Mouse (Mus musculus): ENCODE measurements around the gene AC131692.1. TPM values are rescaled to one million over a fixed set of nuclear protein-coding genes. Genes with fewer than 3 reads are reported as not detected.

Gene AC131692.1
- polyA plus RNA-seq (2015; fragmentation: Nextera tagmentation; extraction: Ambion mirVana) = 0.30 and 0.32 TPM in 2 replicates

- peaks cover 93% of the 10 kb centered on the region for H3K36me3 ChIP-seq
- no peak within 1 kb of the TSS for H3K27ac ChIP-seq
- no peak within 1 kb of the TSS for H3K4me2 ChIP-seq
- H3K9me3 ChIP-seq (replicated peaks) = no peaks in the 10 kb centered on the region
- WGBS (ENCODE audit: insufficient replicate concordance) = 86% methylated on average over 7 of the region's 7 CpGs
- no peaks in the 10 kb centered on the region for H3K27me3 ChIP-seq
- H3K4me3 ChIP-seq (replicated peaks) = no peak within 1 kb of the TSS
- no peak for DNase-seq
- H3K9ac ChIP-seq = no peak within 1 kb of the TSS
- ATAC-seq (ENCODE audit: low read depth) = no peak
- no peaks in the 10 kb centered on the region; the same call in 1 of the 2 replicates for H3K4me1 ChIP-seq (replicated peaks)
These were observed at the start of gene AC131692.1 for GRCm38 (mm10) chr19:6094119-6094518. Gene AC131692.1, plus strand, starts transcription at chr19:6094419.

DNA sequence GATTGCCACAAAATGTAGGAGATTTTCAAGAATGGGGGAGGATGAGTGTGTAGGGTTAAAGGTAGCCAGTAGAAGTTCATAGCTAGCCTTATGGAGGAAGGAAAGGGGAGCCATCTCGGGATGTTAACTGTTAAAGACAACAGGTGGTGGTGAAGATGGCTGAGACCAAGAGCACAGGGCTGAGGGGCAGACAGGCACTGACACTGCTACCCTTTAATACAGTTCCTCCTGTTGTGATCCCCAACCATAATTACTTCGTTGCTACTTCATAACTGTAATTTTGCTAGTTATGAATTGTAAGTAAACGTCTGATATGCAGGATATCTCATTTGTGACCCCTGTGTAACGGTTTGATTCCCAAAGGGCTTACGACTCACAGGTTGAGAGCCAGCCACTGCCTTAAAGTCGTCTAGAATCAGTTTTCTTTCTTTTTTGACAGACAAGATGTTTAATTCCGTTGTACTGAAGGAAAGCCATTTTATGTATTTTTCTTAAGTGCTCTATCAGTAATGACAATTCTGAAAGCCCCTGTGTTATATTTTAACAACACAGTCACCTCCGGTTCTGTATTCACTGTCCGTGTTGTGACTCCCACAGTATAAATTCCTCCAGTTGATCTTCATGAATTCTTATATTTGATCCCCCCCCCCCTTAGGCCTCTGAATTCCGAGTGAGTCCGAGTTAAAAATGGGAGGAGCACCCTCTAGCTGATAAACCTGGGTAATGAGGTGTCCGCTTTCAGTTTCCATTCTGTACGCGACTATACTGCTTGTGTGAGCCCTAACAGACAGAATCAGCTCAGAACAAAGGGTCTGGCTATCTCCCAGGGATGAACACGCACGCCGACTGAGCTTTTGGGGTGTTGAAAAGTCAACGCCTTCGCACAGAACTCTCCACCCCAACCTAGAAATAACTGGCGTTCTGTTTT lies 48.6 kb upstream of the AC131692.1 start:
- H3K4me2 ChIP-seq = peak overlapping the region; percentile 97
- H3K9me3 ChIP-seq (replicated peaks) = no peaks in the 10 kb centered on the region
- H3K4me3 ChIP-seq (replicated peaks) = peak overlapping the region; percentile 89
- H3K27me3 ChIP-seq = no peaks in the 10 kb centered on the region
- H3K27ac ChIP-seq = peak overlapping the region; percentile 96
- H3K4me1 ChIP-seq (replicated peaks) = peaks cover 38% of the 10 kb centered on the region
- ATAC-seq (ENCODE audit: low read depth) = peak; percentile 52
- WGBS (ENCODE audit: insufficient replicate concordance) = 11% methylated on average over 20 of the region's 20 CpGs
- H3K36me3 ChIP-seq = peaks cover 28% of the 10 kb centered on the region
- DNase-seq = no peak
- peak overlapping the region; percentile 93 for H3K9ac ChIP-seq

DNA sequence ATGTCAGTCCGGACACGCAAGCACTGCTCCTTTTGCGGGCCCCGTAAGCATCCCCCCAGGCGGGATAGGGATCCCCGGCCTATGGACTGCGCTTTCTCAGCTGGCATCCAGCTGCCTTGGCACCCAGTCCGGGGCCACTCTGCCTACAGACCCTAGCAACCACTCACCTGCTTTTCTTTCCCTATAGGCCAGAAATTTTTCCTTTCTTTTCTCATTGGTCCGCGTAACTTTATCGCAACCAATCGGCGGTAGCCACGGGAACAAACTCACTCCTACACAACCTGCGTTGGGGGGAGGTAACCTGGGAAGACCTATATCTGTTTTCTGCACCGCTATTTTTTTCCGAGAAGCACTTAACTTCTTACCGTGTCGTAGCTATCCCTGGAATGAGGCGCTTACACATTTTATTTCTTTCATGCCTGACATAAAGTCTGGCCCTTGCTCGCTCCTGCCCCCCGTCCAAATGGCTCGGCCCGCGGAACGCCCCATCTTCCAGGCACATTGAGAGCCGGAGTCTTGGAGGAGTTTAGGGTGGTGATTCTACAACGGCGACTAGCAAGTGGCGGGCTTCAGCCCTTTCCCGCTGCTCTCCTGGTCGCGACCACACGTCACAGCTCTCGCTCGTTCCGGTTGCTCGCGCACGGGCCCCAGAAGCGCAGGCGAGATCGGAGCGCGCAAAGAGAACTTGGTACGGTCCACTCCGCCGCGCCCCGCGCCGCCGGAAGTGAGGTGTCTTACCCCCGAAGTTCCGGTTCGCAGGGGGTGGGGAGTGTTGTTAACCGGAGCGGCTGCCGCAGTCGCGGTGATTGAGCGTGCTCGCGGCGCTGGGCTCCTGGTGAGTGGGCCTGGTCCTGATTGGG lies 47.7 kb upstream of the AC131692.1 start, which contains the start of gene Syvn1:
Syvn1 (plus strand) TSS at position 283 of the 860 bp plus-strand sequence.
- WGBS (ENCODE audit: insufficient replicate concordance) = under 1% methylated on average over 65 of the region's 65 CpGs
- H3K9ac ChIP-seq = peak within 1 kb of the TSS; percentile 93

GRCm38 (mm10) chr19:6047154-6047898 lies 46.9 kb upstream of the AC131692.1 start:
- DNase-seq = no peak
- Histone ChIP-seq H3K27me3 (no peaks in the 10 kb centered on the region), H3K9me3 (replicated peaks) (no peaks in the 10 kb centered on the region), H3K4me1 (replicated peaks) (peaks cover 38% of the 10 kb centered on the region), H3K4me3 (replicated peaks) (peak overlapping the region; percentile 89), H3K27ac (peak overlapping the region; percentile 96), H3K4me2 (peak overlapping the region; percentile 97), H3K9ac (peak overlapping the region; percentile 93), H3K36me3 (peaks cover 45% of the 10 kb centered on the region)
- peak; percentile 22 for ATAC-seq (ENCODE audit: low read depth)
- 1% methylated on average over 44 of the region's 44 CpGs for WGBS (ENCODE audit: insufficient replicate concordance)

More for the DNA sequence above, 47.7 kb upstream of the AC131692.1 start, which contains the start of gene Syvn1:
- no peaks in the 10 kb centered on the region for H3K27me3 ChIP-seq
- H3K9me3 ChIP-seq (replicated peaks) = no peaks in the 10 kb centered on the region
- peaks cover 37% of the 10 kb centered on the region for H3K36me3 ChIP-seq
- DNase-seq (peak; percentile 90), ATAC-seq (ENCODE audit: low read depth) (peak; percentile 87)
- H3K27ac ChIP-seq = peak within 1 kb of the TSS; percentile 96
- peaks cover 38% of the 10 kb centered on the region for H3K4me1 ChIP-seq (replicated peaks)
- H3K4me3 ChIP-seq (replicated peaks) = peak within 1 kb of the TSS; percentile 89
- peak within 1 kb of the TSS; percentile 97 for H3K4me2 ChIP-seq

DNA sequence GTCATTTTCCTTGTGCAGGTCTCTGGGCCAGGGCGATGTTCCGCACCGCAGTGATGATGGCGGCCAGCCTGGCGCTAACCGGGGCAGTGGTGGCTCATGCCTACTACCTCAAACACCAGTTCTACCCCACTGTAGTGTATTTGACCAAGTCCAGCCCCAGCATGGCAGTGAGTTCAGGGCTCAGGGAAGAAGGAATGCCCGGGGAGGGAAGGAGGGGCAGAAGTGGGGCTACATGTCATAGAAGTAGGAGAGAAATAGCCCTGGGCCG lies 46.4 kb upstream of the AC131692.1 start:
- WGBS (ENCODE audit: insufficient replicate concordance) = 75% methylated on average over 8 of the region's 8 CpGs
- no peaks in the 10 kb centered on the region for H3K9me3 ChIP-seq (replicated peaks)
- DNase-seq (no peak), ATAC-seq (ENCODE audit: low read depth) (no peak)
- H3K36me3 ChIP-seq = peaks cover 51% of the 10 kb centered on the region
- peak overlapping the region; percentile 93 for H3K9ac ChIP-seq
- H3K4me2 ChIP-seq = peak overlapping the region; percentile 97
- peak overlapping the region; percentile 96 for H3K27ac ChIP-seq
- H3K27me3 ChIP-seq = no peaks in the 10 kb centered on the region
- peaks cover 40% of the 10 kb centered on the region for H3K4me1 ChIP-seq (replicated peaks)
- H3K4me3 ChIP-seq (replicated peaks) = peak overlapping the region; percentile 89

- DNase-seq = no peak
These were observed 45.4 kb upstream of the AC131692.1 start for GRCm38 (mm10) chr19:6048681-6049410.

GRCm38 (mm10) chr19:6052516-6052915 lies 41.7 kb upstream of the AC131692.1 start:
- DNase-seq = no peak

More at GRCm38 (mm10) chr19:6048681-6049410, 45.4 kb upstream of the AC131692.1 start:
- peak overlapping the region; percentile 96 for H3K27ac ChIP-seq
- no peak for ATAC-seq (ENCODE audit: low read depth)
- 47% methylated on average over 11 of the region's 11 CpGs for WGBS (ENCODE audit: insufficient replicate concordance)
- peaks cover 61% of the 10 kb centered on the region for H3K36me3 ChIP-seq
- peak overlapping the region; percentile 97 for H3K4me2 ChIP-seq
- peak overlapping the region; percentile 89 for H3K4me3 ChIP-seq (replicated peaks)
- peak overlapping the region; percentile 93 for H3K9ac ChIP-seq
- H3K27me3 ChIP-seq = no peaks in the 10 kb centered on the region
- peaks cover 50% of the 10 kb centered on the region for H3K4me1 ChIP-seq (replicated peaks)
- no peaks in the 10 kb centered on the region for H3K9me3 ChIP-seq (replicated peaks)

DNA sequence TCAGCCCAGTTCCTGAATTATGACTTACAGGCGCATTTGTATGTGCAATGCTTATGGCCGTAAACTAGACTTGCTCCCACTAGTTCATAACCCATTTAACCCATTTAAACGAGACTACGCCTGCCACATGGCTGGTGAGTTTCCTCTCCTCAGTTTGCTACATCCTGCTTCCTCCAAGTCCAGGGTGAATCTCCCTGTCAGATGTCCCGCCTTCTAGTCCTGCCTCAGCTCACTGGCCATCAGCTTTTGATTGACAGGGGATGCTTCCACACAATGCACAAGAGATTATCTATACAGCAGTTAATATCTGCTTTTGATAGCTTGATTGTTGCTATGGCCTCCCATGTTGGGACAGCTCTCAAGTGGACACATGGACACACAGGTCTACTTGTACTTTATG lies 39.9 kb upstream of the AC131692.1 start:
- ATAC-seq (ENCODE audit: low read depth) = no peak
- WGBS (ENCODE audit: insufficient replicate concordance) = 78% methylated on average over 5 of the region's 5 CpGs

More at GRCm38 (mm10) chr19:6052516-6052915, 41.7 kb upstream of the AC131692.1 start:
- peak overlapping the region; percentile 6; the same call in 1 of the 2 replicates for H3K9ac ChIP-seq
- H3K27ac ChIP-seq = peak overlapping the region; percentile 39; the same call in 1 of the 2 replicates
- no peaks in the 10 kb centered on the region for H3K27me3 ChIP-seq
- no peaks in the 10 kb centered on the region for H3K9me3 ChIP-seq (replicated peaks)
- no peak overlapping the region for H3K4me3 ChIP-seq (replicated peaks)
- H3K4me1 ChIP-seq (replicated peaks) = peaks cover 57% of the 10 kb centered on the region
- ATAC-seq (ENCODE audit: low read depth) = no peak
- WGBS (ENCODE audit: insufficient replicate concordance) = 87% methylated on average over 7 of the region's 7 CpGs
- no peak overlapping the region for H3K4me2 ChIP-seq
- peaks cover 85% of the 10 kb centered on the region for H3K36me3 ChIP-seq

GRCm38 (mm10) chr19:6056696-6057095 lies 37.5 kb upstream of the AC131692.1 start:
- Histone ChIP-seq H3K4me1 (replicated peaks) (peaks cover 60% of the 10 kb centered on the region), H3K27ac (peak overlapping the region; percentile 72)
- ATAC-seq (ENCODE audit: low read depth) = no peak

More for the DNA sequence above, 39.9 kb upstream of the AC131692.1 start:
- Histone ChIP-seq H3K36me3 (peaks cover 79% of the 10 kb centered on the region), H3K27me3 (no peaks in the 10 kb centered on the region), H3K4me1 (replicated peaks) (peaks cover 48% of the 10 kb centered on the region), H3K4me2 (no peak overlapping the region), H3K4me3 (replicated peaks) (no peak overlapping the region), H3K9me3 (replicated peaks) (no peaks in the 10 kb centered on the region), H3K9ac (no peak overlapping the region), H3K27ac (0 out of 2 replicates have a peak overlapping the region, but pooled peaks have one; percentile 6)
- no peak for DNase-seq

More at GRCm38 (mm10) chr19:6056696-6057095, 37.5 kb upstream of the AC131692.1 start:
- H3K4me3 ChIP-seq (replicated peaks) = peak overlapping the region; percentile 89
- 39% methylated on average over 4 of the region's 4 CpGs for WGBS (ENCODE audit: insufficient replicate concordance)
- H3K36me3 ChIP-seq = peaks cover 65% of the 10 kb centered on the region
- peak overlapping the region; percentile 95 for H3K4me2 ChIP-seq
- DNase-seq = no peak
- H3K9me3 ChIP-seq (replicated peaks) = no peaks in the 10 kb centered on the region
- H3K9ac ChIP-seq = peak overlapping the region; percentile 81
- H3K27me3 ChIP-seq = no peaks in the 10 kb centered on the region
